Mouse (Mus musculus): ENCODE measurements at regions not wholly inside any gene's neighbourhood (a gene's known extent, or its start where the extent isn't known, plus 50 kb on each side); places are given as distances from the start of the nearest gene placed in this dataset.

DNA sequence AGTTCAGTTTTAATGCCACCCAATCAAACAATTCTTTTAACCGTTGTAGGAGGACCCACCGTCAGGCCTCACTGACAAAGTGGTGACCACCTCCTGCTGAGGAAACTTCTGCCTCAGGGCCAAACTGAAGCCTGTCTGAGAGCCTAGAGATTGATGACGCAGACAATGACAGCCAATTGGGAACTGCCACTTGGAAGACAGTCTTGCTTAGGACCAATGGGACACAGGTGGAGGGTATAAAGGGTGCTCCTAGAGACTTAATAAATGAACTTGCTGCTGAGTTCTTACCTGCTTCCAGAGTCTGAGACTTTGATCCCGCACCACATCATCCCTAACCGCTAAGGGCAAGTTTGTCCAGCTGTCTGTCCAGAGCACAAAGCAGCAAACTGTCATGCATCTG lies 80.0 kb downstream of the Tbx4 start:
- no peak for ATAC-seq (replicated peaks; ENCODE audit: low FRiP score, poor library complexity, severe bottlenecking)

DNA sequence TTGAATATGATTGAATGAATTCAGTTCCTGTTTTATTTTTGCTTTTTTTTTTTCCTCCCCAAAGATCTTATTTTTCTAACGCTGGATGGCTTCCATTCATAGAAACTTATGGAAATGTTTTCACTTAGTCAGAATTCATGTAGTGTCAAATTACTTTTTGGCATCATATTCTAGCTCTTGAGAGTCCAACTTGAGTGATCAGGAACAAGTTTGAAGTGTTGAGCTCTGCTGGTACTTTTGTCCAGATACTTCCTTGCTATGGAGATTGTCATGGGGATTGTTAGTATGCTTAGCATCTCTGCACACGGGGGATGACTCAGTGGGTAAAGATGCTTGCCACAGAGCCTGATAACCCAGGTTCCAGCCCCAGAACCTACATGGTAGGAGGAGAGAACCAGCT lies 84.1 kb downstream of the Tbx4 start:
- ATAC-seq (replicated peaks; ENCODE audit: low FRiP score, poor library complexity, severe bottlenecking): no peak

DNA sequence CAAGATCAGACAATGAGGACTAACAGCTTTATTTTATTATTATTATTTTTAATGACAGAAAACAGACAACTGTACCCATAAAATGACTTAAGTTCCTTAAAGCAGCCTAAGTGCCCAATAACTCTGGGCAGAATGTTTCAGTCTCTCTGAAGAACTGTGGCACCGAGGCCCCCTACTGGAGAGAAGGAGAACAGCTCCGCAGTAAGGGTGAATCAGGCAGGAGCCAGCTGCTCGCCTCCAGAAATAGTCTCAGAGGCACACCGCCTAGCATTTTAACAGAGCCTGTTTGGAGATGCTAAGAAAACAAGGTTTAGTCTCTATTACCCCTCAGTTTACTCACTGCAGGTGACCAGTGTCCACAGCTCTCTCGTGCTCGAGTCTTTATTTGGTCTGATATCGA lies 86.2 kb downstream of the Tbx4 start:
- ATAC-seq (replicated peaks; ENCODE audit: low FRiP score, poor library complexity, severe bottlenecking): 0 out of 2 replicates have a peak, but pooled peaks have one; percentile 75

DNA sequence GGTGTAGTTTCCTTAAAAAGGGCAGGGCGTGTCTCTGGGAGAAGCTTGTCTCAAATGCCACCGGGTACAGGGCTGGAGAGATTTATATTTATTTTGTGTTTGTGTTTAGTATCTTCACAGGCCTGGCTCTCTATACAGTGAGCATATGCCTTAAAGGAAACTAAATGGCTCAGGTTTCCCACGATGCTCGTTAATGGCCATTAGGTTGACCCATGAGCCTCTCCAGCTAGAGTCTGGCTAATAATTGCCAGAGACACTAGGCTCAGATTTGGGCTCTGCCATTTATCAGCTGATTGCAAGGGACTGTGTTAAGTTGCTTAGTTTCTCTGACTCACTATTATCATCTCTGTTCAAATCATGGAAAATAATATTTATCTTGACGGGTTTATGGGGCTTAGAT lies 87.5 kb downstream of the Tbx4 start:
- ATAC-seq (replicated peaks; ENCODE audit: low FRiP score, poor library complexity, severe bottlenecking): no peak

DNA sequence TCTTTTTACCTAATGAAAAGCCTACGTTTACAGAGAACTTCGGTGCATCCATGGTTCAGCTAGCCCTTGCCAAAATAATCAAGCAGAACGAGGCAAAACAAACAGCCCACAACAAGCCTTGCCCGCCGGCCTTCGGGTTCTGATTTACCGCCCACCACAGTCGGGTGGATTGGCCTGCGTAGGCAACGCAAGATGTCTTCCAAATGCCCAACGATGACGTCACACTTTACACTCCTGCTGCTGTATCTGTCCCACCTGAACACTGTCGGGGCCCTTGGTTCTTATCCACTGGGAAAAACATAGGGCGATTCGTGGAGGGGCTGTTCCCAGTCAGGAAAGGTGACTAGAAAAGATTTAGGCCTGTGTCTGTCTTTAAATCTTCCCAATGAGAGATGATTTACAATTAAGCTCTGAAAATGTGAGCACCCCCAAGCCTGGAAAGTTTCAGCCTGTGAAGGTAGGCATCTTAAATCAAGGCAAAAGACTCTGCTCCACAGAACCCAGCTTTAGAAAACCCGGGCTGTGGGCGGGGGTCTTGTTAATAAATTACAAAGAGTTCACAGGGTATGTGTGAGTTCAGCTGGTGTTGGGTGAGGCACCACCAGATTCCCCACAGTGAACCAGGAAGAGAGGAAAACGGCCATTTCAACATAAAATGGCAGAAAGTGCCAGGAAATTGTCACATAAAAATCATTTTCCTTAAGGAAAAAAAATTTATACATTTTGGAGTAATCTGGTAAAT lies 90.6 kb downstream of the Tbx4 start:
- no peak for ATAC-seq (replicated peaks; ENCODE audit: low FRiP score, poor library complexity, severe bottlenecking)

DNA sequence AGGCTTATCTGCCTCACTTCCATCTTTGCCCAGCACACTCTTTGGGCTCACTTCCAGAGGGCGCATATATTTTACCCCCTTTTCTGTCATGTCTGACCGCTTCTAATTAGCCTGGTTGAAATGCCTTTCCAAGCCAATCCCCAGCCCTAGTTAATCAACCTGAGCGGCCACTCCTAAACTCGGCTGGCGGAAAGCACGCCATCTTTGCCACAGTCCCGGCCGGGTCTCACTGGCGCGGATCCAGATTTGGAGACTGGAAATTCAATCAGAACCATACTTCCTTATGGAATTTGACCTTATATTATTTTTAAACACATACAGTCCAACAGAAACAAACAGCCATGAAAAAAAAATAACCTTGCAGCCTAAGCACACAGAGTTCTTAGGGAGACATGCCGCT lies 94.2 kb downstream of the Tbx4 start:
- ATAC-seq (replicated peaks; ENCODE audit: low FRiP score, poor library complexity, severe bottlenecking): no peak

DNA sequence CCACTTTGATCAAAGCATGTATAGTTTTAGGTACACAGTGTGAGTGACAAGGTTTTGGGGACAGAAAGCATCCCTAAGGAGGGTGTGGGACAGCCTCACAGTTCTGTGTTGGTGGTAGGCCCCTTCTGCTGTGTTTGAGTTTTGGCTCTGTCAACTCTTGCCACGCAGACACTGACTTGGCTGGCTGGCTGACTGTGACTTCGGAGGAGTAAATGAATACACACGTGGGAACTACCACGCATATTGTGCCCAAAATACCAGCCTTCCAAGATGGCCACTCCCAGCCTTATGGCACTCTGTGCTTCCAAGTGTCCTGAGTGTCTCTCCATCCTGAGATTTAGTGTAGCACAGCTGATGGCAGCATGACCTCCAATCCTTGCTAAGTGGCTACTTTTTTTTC lies 95.3 kb downstream of the Tbx4 start:
- ATAC-seq (replicated peaks; ENCODE audit: low FRiP score, poor library complexity, severe bottlenecking): no peak

DNA sequence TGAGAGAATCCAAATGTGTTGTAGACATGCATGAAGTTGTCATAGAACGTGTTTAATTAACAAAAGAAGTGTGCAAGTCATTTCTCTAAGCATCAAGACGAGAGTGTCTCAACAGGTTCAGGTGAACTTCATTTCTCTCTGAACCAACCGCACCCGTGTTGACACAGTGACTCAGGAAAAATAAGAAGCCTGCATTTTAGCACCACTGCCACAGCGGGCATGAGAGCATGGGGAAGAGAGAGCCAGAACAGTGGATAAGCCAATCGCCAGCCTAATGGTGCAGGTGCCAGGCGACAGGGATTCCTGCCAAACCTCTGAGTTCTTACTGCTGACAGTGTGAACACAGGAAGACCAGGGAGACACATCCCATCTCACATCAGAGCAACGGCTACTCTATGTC lies 100.1 kb downstream of the Tbx4 start:
- ATAC-seq (replicated peaks; ENCODE audit: low FRiP score, poor library complexity, severe bottlenecking): no peak

DNA sequence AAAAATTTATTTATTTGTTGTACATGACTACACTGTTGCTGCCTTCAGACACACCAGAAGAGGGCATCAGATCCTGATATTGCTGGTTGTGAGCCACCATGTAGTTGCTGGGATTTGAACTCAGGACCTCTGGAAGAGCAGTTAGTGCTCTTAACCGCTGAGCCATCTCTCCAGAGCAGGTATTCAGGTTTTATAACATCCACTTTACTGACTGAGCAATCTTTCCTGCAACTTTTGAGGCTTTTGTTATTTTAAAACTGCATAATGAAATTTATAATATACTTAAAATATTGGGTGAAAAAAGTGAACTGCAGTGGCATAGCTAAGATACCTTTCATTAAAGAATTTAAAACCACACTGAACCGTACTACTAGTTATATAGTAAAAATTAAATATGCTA lies 101.0 kb downstream of the Tbx4 start:
- no peak for ATAC-seq (replicated peaks; ENCODE audit: low FRiP score, poor library complexity, severe bottlenecking)

DNA sequence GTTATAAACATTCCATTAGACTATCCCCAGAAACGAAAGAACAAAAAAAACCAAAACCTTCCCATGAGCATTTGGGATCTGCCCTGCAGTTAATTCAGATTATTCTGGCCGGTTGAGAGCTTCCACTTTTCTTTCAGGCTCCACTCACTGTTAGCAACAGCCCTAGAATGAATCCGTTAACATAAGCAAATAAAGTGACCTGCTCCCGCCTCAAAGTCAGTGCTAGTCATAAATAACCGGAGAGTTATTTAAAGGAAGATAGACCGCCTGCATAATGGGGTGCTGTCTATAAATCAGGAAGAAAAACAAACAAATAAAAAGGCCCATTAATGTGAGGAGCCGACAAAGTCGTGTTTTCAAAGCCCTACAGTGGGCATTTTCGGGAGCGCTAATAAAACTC lies 103.3 kb downstream of the Tbx4 start:
- no peak for ATAC-seq (replicated peaks; ENCODE audit: low FRiP score, poor library complexity, severe bottlenecking)

DNA sequence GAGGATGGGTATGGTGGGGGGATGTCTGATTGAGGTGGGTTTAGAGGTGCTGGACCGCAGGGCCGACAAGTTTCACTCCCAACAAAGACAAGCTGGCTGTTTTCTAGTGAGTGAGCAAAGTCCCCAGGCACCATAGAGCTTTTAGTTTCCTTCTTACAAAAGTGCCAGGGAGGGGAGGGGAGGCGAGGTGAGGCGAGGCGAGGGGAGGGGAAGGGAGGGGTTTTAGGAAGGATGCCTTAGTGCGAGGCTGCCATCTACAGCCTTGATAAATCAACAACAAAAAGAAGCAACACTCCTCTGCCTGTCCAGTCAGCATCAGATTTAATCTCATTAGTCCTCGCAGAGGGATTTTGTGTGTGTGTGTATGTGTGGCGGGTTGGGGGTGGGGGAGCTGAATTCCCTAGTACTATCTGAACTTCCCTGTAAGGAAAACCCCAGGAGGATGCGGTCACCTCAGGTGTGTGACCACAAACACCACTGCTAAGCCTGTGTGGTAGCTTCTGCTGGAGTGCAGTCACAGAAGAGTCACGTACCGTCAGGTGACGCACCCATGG lies 103.8 kb downstream of the Tbx4 start:
- no peak for ATAC-seq (replicated peaks; ENCODE audit: low FRiP score, poor library complexity, severe bottlenecking)

DNA sequence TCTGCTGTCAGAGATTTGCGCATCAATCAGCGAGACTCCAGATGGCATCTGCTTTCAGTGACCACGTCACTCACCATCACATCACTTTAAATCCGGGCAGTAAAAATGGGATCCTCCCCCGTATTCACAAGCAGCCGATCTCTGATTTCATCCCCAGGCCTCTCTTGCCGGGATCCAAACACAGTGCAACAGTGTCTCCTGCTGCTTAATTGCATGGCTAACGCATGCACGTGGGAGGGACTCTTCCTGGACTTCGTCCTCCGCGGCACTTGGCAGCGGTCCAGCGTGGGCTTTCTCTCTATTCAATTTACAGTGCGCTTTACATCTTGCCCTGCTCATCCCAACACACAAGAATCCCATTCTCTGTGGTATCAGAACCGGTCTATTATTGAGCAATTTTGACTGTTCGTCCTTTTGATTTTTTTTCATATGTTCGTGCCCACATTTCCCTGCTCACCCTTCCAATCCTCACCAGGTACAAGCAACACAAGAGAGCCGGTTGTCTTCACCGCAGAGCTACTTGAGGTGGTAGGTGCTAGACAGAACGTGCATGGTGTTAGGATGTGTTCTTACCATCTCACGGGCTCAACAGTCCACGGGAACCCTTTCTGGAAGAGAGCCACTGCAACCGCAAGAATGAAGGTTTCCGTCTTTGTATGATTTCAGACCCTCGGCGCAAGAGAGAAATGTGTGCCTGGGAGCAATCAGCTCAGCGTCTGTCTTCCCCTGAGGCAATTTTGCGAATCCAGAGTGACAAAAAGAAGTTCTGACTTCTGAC lies 109.3 kb downstream of the Tbx4 start:
- ATAC-seq (replicated peaks; ENCODE audit: low FRiP score, poor library complexity, severe bottlenecking): no peak

DNA sequence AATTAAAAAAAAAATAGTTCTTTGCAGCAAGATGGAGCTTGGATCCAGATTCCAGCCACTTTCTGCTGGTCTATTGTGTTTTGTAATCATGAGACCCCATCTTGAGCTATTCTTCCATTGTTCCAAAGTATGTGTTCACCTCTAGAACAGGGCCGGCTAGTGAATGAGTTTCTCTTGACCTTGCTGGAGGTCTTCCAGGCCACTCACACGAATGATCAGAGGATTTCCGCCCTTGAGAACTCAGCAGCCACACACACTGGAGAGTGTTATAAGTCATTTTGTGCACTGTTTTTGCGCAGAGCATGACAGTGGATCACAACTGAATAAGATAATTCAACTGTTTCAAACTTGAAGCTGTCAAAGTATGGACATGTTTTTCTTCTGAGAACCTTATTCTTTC lies 110.5 kb downstream of the Tbx4 start:
- no peak for ATAC-seq (replicated peaks; ENCODE audit: low FRiP score, poor library complexity, severe bottlenecking)

DNA sequence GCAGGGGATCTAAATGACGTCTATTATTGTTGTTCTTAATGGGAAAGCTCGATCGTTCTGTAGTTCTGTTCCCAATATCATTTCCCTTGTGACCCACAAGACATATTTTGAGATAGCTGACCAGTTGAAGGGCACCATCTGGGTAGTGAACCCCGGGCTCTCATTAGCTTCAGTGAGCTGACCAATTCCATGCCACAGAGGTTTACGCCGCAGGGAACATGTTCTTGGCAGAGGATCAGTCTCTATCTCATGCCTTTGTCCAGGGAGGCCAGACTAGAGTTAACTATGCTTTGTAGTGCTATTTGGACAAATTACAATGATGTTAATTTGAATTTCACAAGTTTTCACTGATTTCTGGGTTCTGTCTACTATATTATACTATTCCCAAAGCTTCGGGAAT lies 117.1 kb downstream of the Tbx4 start:
- no peak for ATAC-seq (replicated peaks; ENCODE audit: low FRiP score, poor library complexity, severe bottlenecking)

DNA sequence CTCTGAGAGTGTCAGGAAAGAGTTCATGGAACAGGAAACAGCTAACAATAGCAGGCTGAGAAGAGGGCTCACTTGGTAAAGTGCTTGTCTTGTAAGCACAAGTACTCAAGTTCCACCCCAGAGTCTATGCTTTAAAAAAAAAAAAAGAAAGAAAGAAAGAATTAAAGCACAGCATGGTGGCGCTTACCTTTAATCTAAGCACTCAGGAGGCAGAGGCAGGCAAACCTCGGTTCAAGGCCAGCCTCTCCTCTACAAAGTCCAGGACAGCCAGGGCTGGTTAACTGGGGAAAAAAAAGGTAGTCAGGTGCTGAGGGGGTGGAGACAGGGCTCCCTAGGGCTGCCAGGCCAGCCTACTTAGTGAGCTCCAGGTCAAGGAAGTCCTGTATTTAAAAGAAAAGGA lies 119.1 kb downstream of the Tbx4 start:
- no peak for ATAC-seq (replicated peaks; ENCODE audit: low FRiP score, poor library complexity, severe bottlenecking)

DNA sequence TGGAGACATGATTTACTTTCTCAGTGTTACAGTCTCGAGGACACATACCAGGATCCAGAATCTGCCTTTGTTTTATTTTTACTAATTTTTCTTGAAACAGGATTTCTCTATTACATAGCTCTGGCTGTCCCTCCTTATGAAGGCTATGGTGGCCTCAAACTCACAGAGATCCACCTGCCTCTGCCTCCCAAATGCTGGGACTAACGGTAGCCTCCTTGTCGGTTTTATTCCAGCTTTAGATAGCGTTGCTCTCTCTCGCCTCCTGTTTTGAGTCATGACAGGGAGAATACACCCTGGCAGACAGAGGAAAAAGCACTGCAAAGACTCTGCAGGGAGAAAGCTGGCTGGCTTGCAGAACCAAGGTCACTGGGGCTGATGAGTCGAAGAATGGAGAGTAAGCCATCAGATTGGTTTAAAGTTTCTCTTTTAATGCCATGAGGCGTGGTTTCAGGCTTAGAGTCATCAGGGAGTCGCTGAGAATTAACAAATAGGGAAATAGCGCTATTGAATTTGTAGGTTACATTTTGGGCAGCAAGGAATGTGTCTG lies 119.8 kb downstream of the Tbx4 start:
- ATAC-seq (replicated peaks; ENCODE audit: low FRiP score, poor library complexity, severe bottlenecking): no peak

DNA sequence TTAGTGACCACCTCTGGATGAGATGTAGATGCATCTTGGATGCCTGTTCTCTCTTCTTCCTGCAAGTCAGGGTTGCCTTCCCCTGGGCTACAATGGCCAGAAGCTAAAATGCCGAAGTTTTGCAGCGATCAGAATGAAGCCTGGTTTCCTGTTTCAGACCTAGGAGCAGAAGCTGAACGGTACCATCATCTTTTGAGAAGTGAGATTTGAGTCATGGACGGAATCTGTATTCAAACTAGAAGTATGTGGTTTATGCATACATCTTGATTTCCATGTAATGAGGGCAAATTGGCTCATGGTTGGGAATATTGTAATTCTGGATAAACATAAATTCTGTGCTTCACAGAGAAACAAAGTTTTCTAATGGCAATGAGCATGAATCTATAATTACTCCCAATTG lies 120.6 kb downstream of the Tbx4 start:
- ATAC-seq (replicated peaks; ENCODE audit: low FRiP score, poor library complexity, severe bottlenecking): no peak
